Mouse (Mus musculus): Measurements from ENCODE around the gene Themis3.

Gene Themis3

DNA sequence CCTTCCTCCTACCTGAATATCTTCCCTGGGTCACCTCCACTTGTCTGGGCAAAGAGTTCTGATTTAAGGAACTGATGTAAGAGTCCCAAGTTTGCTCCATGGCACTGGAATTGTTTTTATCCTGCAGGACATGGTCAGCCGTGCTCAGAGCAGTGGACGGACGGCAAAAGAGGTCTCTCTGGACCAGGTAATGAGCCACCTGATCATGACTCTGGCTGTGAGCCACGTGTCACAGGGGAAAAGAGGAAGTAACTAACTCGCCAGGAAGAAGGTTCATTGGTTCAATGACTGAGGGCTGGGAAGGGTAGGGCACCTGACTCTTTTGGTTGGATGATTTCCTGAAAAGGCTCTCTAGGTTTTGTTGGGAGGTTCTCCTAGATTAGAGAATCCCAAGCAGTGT is at the start of gene Themis3:
Themis3 (minus strand) TSS at position 187 of the 400 bp plus-strand sequence.
- DNase-seq (ENCODE audit: low spot score in 2 of 2): no peak

DNA sequence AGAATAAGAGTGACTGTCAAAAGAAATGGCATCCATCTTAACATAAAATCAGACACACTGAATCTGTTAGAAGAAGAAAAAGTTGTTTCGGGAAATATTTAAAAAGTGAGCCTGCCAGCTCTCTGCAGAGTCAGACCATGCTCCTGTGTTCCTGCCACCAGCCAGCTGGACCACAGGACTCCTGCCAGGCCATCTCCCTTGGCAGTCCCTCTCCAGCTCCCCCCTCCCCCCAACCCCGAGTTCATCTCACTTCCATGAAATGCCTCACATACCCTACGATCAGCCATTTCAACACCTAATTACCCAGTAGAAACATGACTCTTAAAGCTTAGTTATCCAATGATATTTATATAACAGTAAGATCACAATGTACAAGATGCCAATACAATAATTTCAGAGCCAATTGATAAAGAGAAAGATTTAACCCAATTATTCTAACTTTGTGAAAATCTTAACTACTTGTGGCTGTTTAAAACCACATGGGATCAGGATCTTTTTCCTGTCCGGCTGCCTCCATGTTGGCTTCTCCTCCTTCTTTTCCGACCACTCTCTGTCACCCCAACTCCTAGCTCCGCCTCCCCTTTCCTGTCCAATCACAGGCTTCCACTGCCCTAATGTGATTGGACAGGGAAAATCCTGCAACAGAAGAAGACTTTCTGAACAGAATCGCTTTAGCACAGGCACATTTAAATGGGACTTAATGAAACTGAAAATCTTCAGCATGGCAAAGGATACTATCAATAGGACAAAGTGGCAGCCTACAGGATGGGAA is 43.7 kb upstream of the Themis3 start:
- DNase-seq (ENCODE audit: low spot score in 2 of 2): no peak

GRCm38 (mm10) chr17:66619996-66620656 is 25.7 kb upstream of the Themis3 start:
- DNase-seq (ENCODE audit: low spot score in 2 of 2): no peak

DNA sequence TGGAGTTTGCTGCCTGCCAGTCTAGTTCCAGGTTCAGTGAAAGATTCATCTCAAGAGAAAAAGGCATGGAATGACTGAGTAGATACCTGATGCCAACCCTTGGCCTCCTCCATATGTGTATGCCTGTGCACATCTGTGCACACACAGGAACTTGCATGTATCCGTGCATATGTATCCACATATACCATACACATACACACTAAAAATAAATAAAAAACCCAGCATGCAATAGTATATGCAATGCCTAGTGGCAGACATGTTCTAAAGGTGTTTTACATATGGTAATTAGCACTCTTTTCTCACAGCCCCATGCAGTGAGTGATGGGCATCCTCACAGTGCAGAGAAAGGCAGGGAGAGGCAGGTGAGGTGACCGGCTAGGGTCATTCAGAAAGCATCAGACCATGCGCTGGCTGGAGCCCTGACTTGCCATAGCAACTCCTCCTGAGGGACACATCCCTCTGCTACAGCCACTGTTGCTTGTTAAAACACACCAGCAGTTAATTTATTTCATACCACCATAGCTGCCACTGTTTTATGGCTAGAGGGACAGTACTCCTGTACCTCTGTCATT is 24.9 kb upstream of the Themis3 start:
- no peak for DNase-seq (ENCODE audit: low spot score in 2 of 2)

GRCm38 (mm10) chr17:66610032-66610431 is 15.6 kb upstream of the Themis3 start:
- no peak for DNase-seq (ENCODE audit: low spot score in 2 of 2)

DNA sequence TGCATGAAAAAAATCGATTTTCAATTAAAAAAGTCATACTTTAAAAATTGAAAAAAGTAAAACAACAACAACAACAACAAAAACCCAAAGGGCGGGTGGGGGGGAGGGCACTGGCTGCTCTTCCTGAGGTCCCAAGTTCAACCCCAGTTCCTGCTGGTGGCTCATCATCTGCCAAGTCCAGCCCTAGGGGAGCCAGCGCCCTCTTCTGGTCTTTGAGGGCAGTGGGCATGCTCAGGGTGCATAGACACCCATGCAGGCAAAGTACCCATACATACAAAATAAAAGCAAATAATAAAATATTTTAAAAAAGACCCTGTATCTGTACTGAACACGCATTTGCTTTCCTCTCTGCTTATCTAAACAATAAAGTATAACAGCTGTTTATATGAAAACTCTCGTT is 10.5 kb upstream of the Themis3 start:
- no peak for DNase-seq (ENCODE audit: low spot score in 2 of 2)

DNA sequence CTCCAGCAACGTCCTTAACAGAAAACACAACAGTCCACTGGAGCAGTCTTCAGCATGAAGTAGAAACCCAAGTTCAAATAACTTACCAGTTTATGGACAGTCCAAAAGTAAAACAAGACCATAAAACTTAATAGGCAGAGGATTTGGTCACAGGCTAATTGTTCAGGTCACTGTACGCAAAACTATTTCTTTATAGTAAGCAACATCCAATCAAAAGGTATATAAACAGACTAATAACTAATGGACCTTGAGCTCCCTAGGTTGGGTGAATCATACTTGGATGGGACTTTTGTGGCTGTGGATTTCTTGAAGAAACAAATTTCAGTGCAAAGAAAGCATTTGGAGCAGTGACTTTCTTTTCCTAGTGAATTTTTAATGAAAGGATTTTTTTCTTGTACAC is 6.8 kb upstream of the Themis3 start:
- DNase-seq (ENCODE audit: low spot score in 2 of 2): no peak

GRCm38 (mm10) chr17:66595867-66596266 is 1.4 kb upstream of the Themis3 start:
- no peak for DNase-seq (ENCODE audit: low spot score in 2 of 2)

GRCm38 (mm10) chr17:66595256-66595655 is 835 bp upstream of the Themis3 start:
- DNase-seq (ENCODE audit: low spot score in 2 of 2): no peak

DNA sequence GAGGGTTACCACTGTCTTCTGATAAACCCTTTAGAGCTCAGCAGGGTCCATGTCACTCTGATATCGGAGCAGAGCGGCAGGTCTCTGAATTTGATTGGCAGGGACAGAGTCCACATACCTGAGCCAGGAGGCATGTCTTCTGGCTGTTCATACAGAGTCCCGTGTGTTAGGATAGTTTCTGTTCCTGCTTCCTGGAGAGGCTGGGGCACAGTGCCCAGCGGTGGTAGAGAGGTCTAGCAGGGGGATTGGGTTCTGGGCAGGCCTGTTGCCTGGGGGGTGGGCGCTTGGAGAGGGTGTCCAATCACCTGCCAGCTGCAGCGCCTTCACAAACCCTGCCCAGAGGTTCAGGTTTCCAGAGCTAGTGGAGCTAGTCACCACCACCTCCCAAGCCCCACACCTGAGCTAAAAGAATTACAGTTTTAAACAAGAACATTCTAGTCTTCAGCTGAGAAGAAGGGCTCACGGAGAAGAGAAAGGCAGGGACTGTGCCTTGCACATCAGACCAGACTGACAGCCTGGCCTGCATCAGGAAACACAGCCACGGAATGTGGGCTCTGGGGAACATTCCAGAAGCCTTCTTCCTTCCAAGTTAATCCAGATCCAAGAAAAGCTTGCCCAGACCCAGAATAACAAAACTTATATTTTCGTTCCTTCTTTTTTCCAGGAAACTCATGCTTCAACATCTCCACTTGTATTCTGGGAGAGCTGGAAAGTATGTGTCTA is 3.9 kb downstream of the Themis3 start:
- no peak for DNase-seq (ENCODE audit: low spot score in 2 of 2)

DNA sequence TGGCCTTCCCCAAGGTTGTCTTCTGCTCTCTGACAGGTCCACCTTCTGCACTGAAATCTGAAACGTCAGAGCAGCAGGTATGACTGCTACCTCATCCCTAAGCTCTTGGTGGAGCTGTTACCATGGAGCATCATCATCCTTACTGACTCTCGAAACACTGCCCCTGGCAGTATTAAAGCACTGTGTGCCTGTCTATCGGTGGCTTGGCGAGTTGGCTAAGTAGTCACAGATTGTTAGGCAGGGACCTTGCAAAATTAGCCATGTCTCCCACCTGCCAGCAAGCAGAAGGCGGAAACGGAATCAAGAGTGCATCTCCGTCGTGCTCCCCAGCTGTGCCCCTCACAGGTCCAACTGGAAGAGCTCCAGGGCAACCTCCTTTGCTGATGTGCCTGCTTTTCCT is 4.6 kb downstream of the Themis3 start:
- no peak for DNase-seq (ENCODE audit: low spot score in 2 of 2)

DNA sequence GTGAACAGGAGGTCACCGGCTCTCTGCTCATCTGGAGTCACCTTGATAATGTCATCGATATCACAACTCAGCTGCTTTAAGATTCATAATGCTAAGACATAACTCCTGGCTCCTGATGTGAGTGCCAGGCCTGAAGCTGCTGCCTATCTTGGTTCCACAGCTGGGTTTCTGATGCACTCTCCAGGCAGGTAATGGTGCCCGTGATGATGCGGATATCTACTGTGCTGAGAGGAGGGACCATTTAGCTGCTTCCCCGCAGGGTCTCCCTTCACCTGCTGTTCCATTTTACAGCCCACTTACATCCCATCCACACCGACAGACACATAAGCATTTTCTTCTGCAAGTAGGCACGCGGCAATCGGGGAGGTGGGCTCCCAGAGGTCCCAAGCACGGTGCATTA is 7.7 kb downstream of the Themis3 start:
- DNase-seq (ENCODE audit: low spot score in 2 of 2): no peak

DNA sequence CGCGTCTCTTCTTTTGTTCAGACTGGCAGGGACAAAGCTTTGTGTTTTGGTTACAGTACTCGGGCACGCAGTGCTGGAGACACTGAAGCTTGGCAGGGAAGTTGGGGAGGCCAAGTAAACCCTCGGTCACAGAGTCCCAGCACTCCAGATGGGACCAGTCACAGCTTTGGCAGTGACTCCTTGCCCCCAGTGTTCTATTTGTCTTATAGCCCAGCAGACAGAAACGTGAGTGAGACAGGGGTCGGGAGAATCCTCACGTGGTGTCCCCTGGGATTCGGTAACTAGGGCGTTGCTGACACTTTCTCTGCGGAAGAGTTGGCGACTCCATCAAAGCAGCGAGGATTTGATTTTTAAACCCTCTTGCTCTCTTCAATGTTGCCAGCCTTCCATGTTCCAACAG is 8.3 kb downstream of the Themis3 start:
- DNase-seq (ENCODE audit: low spot score in 2 of 2): no peak

- DNase-seq (ENCODE audit: low spot score in 2 of 2): no peak
Observed at GRCm38 (mm10) chr17:66580990-66581389, 13.4 kb downstream of the Themis3 start.

DNA sequence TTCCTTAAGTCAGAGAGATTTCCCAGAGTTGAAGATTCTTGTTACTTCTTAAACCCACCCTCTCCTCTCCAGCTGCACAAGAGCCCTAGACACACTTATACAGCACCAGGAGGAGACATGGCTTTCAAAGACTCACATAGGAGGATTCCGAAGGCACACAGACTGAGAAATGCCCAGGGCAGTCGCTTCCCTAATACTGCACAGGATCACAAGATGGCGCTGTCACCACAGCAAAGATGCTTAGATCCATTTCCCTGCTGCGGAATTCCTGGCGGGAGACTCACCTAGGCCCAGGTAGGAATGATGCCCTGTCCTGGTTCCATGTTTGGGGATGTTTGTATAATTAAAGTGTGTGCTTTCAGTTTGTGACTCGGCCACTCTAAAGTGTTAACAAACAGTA is 16.4 kb downstream of the Themis3 start:
- DNase-seq (ENCODE audit: low spot score in 2 of 2): peak; percentile 22 to 61

DNA sequence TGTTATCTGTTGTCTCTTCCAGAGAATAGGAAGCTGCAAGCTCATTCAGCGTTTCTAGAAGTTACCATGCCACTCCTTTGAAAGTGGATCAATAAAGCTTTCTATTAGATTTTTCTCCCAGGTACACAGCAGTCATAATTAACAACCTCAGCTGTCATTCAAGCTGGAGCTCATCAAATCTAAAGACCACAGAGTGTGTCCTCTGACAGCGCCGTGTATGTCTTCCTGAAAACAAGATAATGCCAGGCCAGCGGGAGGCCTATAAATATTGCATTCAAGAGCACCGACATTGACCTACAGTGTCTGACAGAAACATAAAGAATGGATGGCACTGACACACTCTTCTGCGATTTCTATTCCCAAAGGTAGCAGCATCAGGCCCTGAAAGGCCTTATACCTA is 16.9 kb downstream of the Themis3 start:
- DNase-seq (ENCODE audit: low spot score in 2 of 2): no peak

- no peak for DNase-seq (ENCODE audit: low spot score in 2 of 2)
Observed at GRCm38 (mm10) chr17:66572677-66573060, 21.8 kb downstream of the Themis3 start.

DNA sequence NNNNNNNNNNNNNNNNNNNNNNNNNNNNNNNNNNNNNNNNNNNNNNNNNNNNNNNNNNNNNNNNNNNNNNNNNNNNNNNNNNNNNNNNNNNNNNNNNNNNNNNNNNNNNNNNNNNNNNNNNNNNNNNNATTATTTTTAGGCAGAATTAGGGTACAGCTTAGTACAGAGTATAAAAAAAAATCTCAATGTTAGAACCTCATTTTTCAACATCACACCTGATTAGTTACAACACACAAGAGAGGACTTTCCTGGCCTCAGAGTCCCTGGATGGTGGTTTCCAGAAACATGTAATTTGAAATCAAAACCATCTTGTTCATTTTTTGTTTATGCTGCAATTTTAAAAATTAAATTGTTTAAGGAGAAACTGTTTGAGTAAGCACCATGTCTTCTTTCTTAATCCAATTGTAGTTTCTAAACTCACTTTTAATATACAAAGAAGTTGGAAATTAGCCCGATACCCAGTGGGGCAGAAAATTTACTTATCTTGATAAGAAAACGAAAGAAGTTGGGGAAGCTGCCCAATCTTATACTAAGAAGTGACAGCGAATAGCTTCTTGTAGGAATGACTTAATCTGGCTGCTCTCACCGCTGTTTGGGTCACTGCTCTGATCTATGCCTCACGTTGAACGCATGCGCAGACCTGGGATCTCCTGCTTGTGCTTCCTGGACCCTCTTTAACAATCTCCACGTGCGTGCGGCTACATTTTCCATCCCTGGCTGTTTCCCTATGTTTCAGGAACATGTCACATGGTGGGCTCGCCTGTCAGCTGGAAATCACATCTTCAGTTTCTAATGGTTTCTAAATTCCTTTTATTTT is 22.4 kb downstream of the Themis3 start:
- no peak for DNase-seq (ENCODE audit: low spot score in 2 of 2)

DNA sequence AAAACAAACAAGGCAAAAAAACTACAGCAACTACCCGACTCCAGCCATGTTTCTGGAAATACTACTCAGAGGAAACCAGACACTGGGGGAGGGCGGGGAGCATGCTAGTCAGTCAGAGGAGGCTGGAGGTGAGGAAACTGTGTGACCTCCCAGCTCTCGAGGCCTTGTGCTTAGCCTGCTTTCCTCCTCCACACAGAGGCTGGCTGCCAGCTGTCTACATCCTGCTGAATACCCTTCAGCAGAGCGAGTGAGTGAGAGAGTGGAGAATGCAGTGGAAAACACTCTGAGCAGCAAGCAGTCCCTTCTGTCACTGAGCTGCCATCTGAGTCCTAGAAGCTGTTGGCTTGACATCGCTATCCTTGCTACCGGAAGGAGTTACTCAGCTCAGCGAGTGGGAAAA is 30.2 kb downstream of the Themis3 start:
- no peak for DNase-seq (ENCODE audit: low spot score in 2 of 2)

DNA sequence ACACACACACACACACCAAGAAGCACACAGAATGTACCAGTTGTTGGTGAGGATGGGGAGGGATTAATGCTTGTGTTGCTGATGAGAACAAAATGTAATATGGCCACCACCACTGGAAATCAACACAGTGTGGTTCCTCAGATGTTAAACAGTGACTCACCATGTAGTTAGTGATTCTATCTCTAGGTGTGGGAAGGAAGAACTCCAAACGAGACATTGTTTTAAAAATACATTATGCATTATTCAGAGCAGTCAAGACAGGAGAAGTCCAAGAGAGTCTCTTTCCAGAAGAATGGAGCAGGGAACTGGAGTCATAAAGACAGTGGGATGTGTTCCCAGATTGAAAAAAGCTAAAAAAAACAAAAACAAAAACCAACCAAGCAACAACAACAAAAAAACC is 30.9 kb downstream of the Themis3 start:
- DNase-seq (ENCODE audit: low spot score in 2 of 2): no peak

- DNase-seq (ENCODE audit: low spot score in 2 of 2): no peak
Observed at GRCm38 (mm10) chr17:66561380-66561779, 33.0 kb downstream of the Themis3 start.

Data from frontal cortex, postnatal 14 days (tissue).